Mouse (Mus musculus) liver, embryonic 14.5 days (tissue): ENCODE measurements at regions not wholly inside any gene's neighbourhood (a gene's known extent, or its start where the extent isn't known, plus 50 kb on each side); places are given as distances from the start of the nearest gene placed in this dataset.

ENCODE experiments used
- CTCF ChIP-seq: IDR thresholded peaks from 2 replicates; pipeline ENCODE4 v1.5.1; 2016; ENCODE audit warnings: antibody characterized with exemption, low read depth, control low read depth
- EP300 ChIP-seq: IDR thresholded peaks from 2 replicates; pipeline ENCODE4 v1.6.1; 2016; ENCODE audit warnings: antibody characterized with exemption, low read depth

DNA sequence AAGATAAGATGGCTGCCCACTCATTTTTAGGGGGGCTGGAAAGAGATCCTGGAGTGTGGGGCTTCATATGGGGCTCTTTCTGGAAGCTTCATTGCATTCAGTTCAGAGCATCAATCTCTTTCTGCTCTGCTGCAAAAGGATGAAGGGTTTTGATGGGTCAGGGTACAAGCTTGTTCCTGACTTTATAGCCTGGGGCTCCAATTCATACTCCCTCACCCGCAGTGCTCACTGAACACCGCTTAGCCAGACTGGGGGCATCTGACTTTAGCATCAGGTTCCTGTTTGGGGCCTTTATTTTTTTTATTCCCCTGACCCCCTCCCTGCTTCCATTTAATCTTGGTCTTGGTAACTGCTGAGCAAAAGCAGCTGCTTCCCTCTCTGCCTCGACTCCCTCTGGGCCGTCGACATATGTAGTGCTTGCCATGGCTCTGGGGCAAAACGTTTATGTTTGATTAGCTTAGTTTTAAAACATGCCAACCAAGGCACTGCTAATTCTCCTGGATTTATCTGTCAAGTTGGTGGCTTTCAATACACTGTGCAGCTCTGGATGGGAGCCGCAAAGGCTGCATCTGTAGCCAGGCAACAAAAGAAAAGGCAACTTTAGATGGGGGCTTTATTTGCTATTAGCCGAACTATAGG lies 387.0 kb downstream of the Sfmbt2 start:
- TF ChIP-seq CTCF (no peak), EP300 (no peak)
